In genomic region chr17:48363421-48363965, GRCm38 (mm10) we compare ENCODE assay signal across 21 mouse cellular contexts. TPM values are rescaled to one million over a fixed set of nuclear protein-coding genes. Genes with fewer than 3 reads are reported as not detected.
DNase-seq lines count a peak whose midpoint lies in the region; ATAC-seq and TF ChIP-seq lines count a peak whose summit lies in the region.
"Had no signal": no experiment of that assay in that cellular context is flagged by ENCODE, and none has a peak within 500 bp of the region (broad histone marks: within the 10 kb centered on the region; RNA-seq: fewer than 3 reads in every experiment).

No protein-coding gene starts in this region.

- no peak for DNase-seq in embryonic facial prominence, embryonic 14.5 days (ENCODE audit: low spot score)
- no peak for DNase-seq in embryonic facial prominence, embryonic 10.5 days (ENCODE audit: low spot score)
- DNase-seq in heart, adult 2 months: no peak
- DNase-seq in embryo, embryonic 10.5 days (ENCODE audit: low spot score): no peak
- DNase-seq: thymus, postnatal 14 days had no signal

- no peaks in the 10 kb centered on the region for H3K27me3 ChIP-seq in embryonic facial prominence, embryonic 14.5 days (replicated peaks; ENCODE audit: control insufficient read depth, insufficient read depth, low read length)
- H3K27me3 ChIP-seq in embryonic facial prominence, embryonic 10.5 days (replicated peaks; ENCODE audit: low read depth, poor library complexity, severe bottlenecking): no peaks in the 10 kb centered on the region
- H3K27me3 ChIP-seq in heart, embryonic 14.5 days (ENCODE audit: control insufficient read depth, insufficient read depth, low read length): no peaks in the 10 kb centered on the region
- H3K27me3 ChIP-seq in heart, adult 2 months (ENCODE audit: control insufficient read depth, insufficient read depth, low read length): no peaks in the 10 kb centered on the region
- no peaks in the 10 kb centered on the region for H3K27me3 ChIP-seq in megakaryocyte, embryonic 14.5 days (replicated peaks)
- H3K27me3 ChIP-seq: hindbrain, embryonic 15.5 days; midbrain, embryonic 15.5 days; neural tube, embryonic 12.5 days had no signal

- no peak for TF ChIP-seq CTCF in heart, adult 2 months (IDR thresholded peaks at IDR 0.05)

- H3K4me3 ChIP-seq in embryonic facial prominence, embryonic 14.5 days (ENCODE audit: low read depth, low read length): no peak overlapping the region
- no peak overlapping the region for H3K4me3 ChIP-seq in embryonic facial prominence, embryonic 10.5 days
- no peak overlapping the region for H3K4me3 ChIP-seq in heart, embryonic 14.5 days (ENCODE audit: control insufficient read depth in 1 of 2, insufficient read depth in 1 of 2, low read depth in 1 of 2, low read length in 2 of 2)
- no peak overlapping the region for H3K4me3 ChIP-seq in heart, adult 2 months
- peak overlapping the region; percentile 84 for H3K4me3 ChIP-seq in megakaryocyte, embryonic 14.5 days (replicated peaks)
- H3K4me3 ChIP-seq: hindbrain, embryonic 15.5 days; limb, embryonic 10.5 days; midbrain, embryonic 15.5 days; neural tube, embryonic 12.5 days had no signal

- no peaks in the 10 kb centered on the region for H3K36me3 ChIP-seq in embryonic facial prominence, embryonic 14.5 days (ENCODE audit: control insufficient read depth, insufficient read depth, low read length)
- no peaks in the 10 kb centered on the region for H3K36me3 ChIP-seq in embryonic facial prominence, embryonic 10.5 days (replicated peaks)
- H3K36me3 ChIP-seq in heart, embryonic 14.5 days (ENCODE audit: control insufficient read depth, insufficient read depth, low read length): no peaks in the 10 kb centered on the region
- no peaks in the 10 kb centered on the region for H3K36me3 ChIP-seq in heart, adult 2 months (ENCODE audit: control insufficient read depth, insufficient read depth, low read length)
- peaks cover 79% of the 10 kb centered on the region for H3K36me3 ChIP-seq in megakaryocyte, embryonic 14.5 days (replicated peaks; ENCODE audit: low read length)
- H3K36me3 ChIP-seq: hindbrain, embryonic 15.5 days; limb, embryonic 10.5 days; midbrain, embryonic 15.5 days; neural tube, embryonic 12.5 days had no signal

- peaks cover 4% of the 10 kb centered on the region; the same call in 1 of the 2 replicates for H3K4me1 ChIP-seq in embryonic facial prominence, embryonic 14.5 days (ENCODE audit: control insufficient read depth, insufficient read depth, low read length)
- 0 out of 2 replicates have a peak, but pooled peaks cover 3% of the 10 kb centered on the region for H3K4me1 ChIP-seq in embryonic facial prominence, embryonic 10.5 days
- H3K4me1 ChIP-seq in heart, embryonic 14.5 days (ENCODE audit: control insufficient read depth in 2 of 2, insufficient read depth in 2 of 2, low read length in 2 of 2): peaks cover 24 to 32% of the 10 kb centered on the region in 2 experiments
- H3K4me1 ChIP-seq in heart, adult 2 months (ENCODE audit: control insufficient read depth, insufficient read depth, low read length): no peaks in the 10 kb centered on the region
- H3K4me1 ChIP-seq in megakaryocyte, embryonic 14.5 days: peaks cover 96% of the 10 kb centered on the region
- H3K4me1 ChIP-seq: limb, embryonic 10.5 days; midbrain, embryonic 15.5 days; neural tube, embryonic 12.5 days had no signal

- no peaks in the 10 kb centered on the region for H3K9me3 ChIP-seq in embryonic facial prominence, embryonic 14.5 days (ENCODE audit: control insufficient read depth, low read length)
- no peaks in the 10 kb centered on the region for H3K9me3 ChIP-seq in embryonic facial prominence, embryonic 10.5 days
- no peaks in the 10 kb centered on the region for H3K9me3 ChIP-seq in heart, embryonic 14.5 days (ENCODE audit: control insufficient read depth, low read length)
- no peaks in the 10 kb centered on the region for H3K9me3 ChIP-seq in megakaryocyte, embryonic 14.5 days
- H3K9me3 ChIP-seq: hindbrain, embryonic 15.5 days; limb, embryonic 10.5 days; midbrain, embryonic 15.5 days; neural tube, embryonic 12.5 days had no signal

- H3K79me2 ChIP-seq in heart, adult 2 months (replicated peaks; ENCODE audit: control insufficient read depth, insufficient read depth, low read length): no peaks in the 10 kb centered on the region

- intact Hi-C loops in heart, adult 2 months (cut with DNase I): no loop called here

- TF ChIP-seq EP300 in heart, adult 2 months (IDR thresholded peaks at IDR 0.05; ENCODE audit: insufficient read depth, low read depth, low read length): no peak

- ATAC-seq in embryonic facial prominence, embryonic 14.5 days (ENCODE audit: low read depth): no peak
- no peak for ATAC-seq in heart, embryonic 14.5 days (ENCODE audit: insufficient number of reproducible peaks, insufficient read depth, low FRiP score, low read depth)
- ATAC-seq in megakaryocyte, adult 5-6 weeks (ENCODE audit: poor library complexity, severe bottlenecking): no peak
- ATAC-seq in megakaryocyte-erythroid progenitor cell, adult 5-6 weeks (replicated peaks; ENCODE audit: low FRiP score, low TSS enrichment, poor library complexity, severe bottlenecking): peak; percentile 26; the same call in 1 of the 2 replicates
- ATAC-seq: lung, postnatal 0 days; midbrain, embryonic 15.5 days had no signal

- H3K27ac ChIP-seq in embryonic facial prominence, embryonic 14.5 days (replicated peaks; ENCODE audit: low read depth, low read length): no peak overlapping the region
- no peak overlapping the region for H3K27ac ChIP-seq in embryonic facial prominence, embryonic 10.5 days (replicated peaks)
- H3K27ac ChIP-seq in heart, embryonic 14.5 days (replicated peaks in 1 of 2; ENCODE audit: control insufficient read depth in 1 of 2, insufficient read depth in 1 of 2, low read depth in 2 of 2, low read length in 2 of 2): peak overlapping the region in 1 of 2 experiments; percentile 68; a peak in 2 of 4 replicates
- H3K27ac ChIP-seq in heart, adult 2 months: no peak overlapping the region
- H3K27ac ChIP-seq: hindbrain, embryonic 15.5 days; limb, embryonic 10.5 days; midbrain, embryonic 15.5 days; neural tube, embryonic 12.5 days had no signal

- TF ChIP-seq POLR2A in heart, adult 2 months (IDR thresholded peaks at IDR 0.05; ENCODE audit: insufficient read depth, low read depth, low read length): no peak

- WGBS in embryonic facial prominence, embryonic 14.5 days: 57% methylated on average over 6 of the region's 6 CpGs
- 85% methylated on average over 6 of the region's 6 CpGs for WGBS in embryonic facial prominence, embryonic 10.5 days
- WGBS in heart, embryonic 14.5 days: 42% methylated on average over 6 of the region's 6 CpGs
- 55% methylated on average over 6 of the region's 6 CpGs for WGBS in heart, adult 2 months

- H3K9ac ChIP-seq in embryonic facial prominence, embryonic 14.5 days (ENCODE audit: low read depth, low read length): 0 out of 2 replicates have a peak overlapping the region, but pooled peaks have one; percentile 19
- H3K9ac ChIP-seq in heart, embryonic 14.5 days (ENCODE audit: low read length): no peak overlapping the region
- H3K9ac ChIP-seq in heart, adult 2 months (ENCODE audit: low read depth, low read length): no peak overlapping the region
- H3K9ac ChIP-seq: hindbrain, embryonic 15.5 days; midbrain, embryonic 15.5 days; neural tube, embryonic 12.5 days had no signal

- H3K4me2 ChIP-seq in embryonic facial prominence, embryonic 14.5 days (ENCODE audit: low read depth, low read length): no peak overlapping the region
- 0 out of 2 replicates have a peak overlapping the region, but pooled peaks have one; percentile 44 for H3K4me2 ChIP-seq in heart, embryonic 14.5 days (ENCODE audit: low read length)
- H3K4me2 ChIP-seq: hindbrain, embryonic 15.5 days; midbrain, embryonic 15.5 days; neural tube, embryonic 12.5 days had no signal

RNA-seq across cellular contexts. Expression of gene Treml1, which starts 3.8 kb away (rescaled TPM):
- 0.50 and 1.1 TPM in 2 replicates for polyA plus RNA-seq in embryonic facial prominence, embryonic 14.5 days (2014; fragmentation: Nextera tagmentation; extraction: Ambion mirVana)
- 1.0 and 2.2 TPM in 2 replicates for polyA plus RNA-seq in embryonic facial prominence, embryonic 10.5 days (2016; fragmentation: Nextera tagmentation; extraction: Ambion mirVana)
- 1.0 and 2.4 TPM in 2 replicates for polyA plus RNA-seq in heart, embryonic 14.5 days (2014; fragmentation: Nextera tagmentation; extraction: Ambion mirVana)
- total RNA-seq in heart, adult 2 months (2021): 1 to 10 TPM in 1 of 2 experiments, not detected in 1; 2.4 TPM
- 1.3 and 3.5 TPM in 2 replicates for polyA plus RNA-seq in heart, adult 2 months (2012; rRNA removed)
- 538 and 669 TPM in 2 replicates for polyA plus RNA-seq in megakaryocyte, embryonic 14.5 days (2012; ENCODE audit: insufficient read depth, low replicate concordance)
- 0.29 and 0.39 TPM in 2 replicates for total RNA-seq in megakaryocyte, adult 5-6 weeks (2015)
- total RNA-seq in megakaryocyte, adult 5-6 weeks (2017): 0.40 TPM in 1 of 2 replicates, not detected in the other
- total RNA-seq in megakaryocyte-erythroid progenitor cell, adult 5-6 weeks (2014; fragmentation: Nextera tagmentation): 1.0 and 1.7 TPM in 2 replicates
- 5.2 and 12.9 TPM in 2 replicates for total RNA-seq in megakaryocyte-erythroid progenitor cell, adult 5-6 weeks (2017)
- total RNA-seq: gastrocnemius, adult 8-10 months; liver, adult 2 months had no signal

RNA-seq across cellular contexts. Expression of gene Trem2, which starts 17.3 kb away (rescaled TPM):
- 5.4 and 6.6 TPM in 2 replicates for polyA plus RNA-seq in embryonic facial prominence, embryonic 14.5 days (2014; fragmentation: Nextera tagmentation; extraction: Ambion mirVana)
- polyA plus RNA-seq in embryonic facial prominence, embryonic 10.5 days (2016; fragmentation: Nextera tagmentation; extraction: Ambion mirVana): 0.59 and 2.5 TPM in 2 replicates
- polyA plus RNA-seq in heart, embryonic 14.5 days (2014; fragmentation: Nextera tagmentation; extraction: Ambion mirVana): 3.4 and 4.8 TPM in 2 replicates
- total RNA-seq in heart, adult 2 months (2021): 1 to 10 TPM; 1.4 to 1.5 TPM
- polyA plus RNA-seq in heart, adult 2 months (2012; rRNA removed): 3.3 and 3.5 TPM in 2 replicates
- 45.6 and 176 TPM in 2 replicates for polyA plus RNA-seq in megakaryocyte, embryonic 14.5 days (2012; ENCODE audit: insufficient read depth, low replicate concordance)
- 50.6 and 58.3 TPM in 2 replicates for total RNA-seq in megakaryocyte, adult 5-6 weeks (2015)
- total RNA-seq in megakaryocyte, adult 5-6 weeks (2017): 85.8 and 90.5 TPM in 2 replicates
- total RNA-seq in megakaryocyte-erythroid progenitor cell, adult 5-6 weeks (2014; fragmentation: Nextera tagmentation): not detected in 2 replicates
- 0.19 TPM in 1 of 2 replicates, not detected in the other for total RNA-seq in megakaryocyte-erythroid progenitor cell, adult 5-6 weeks (2017)
- total RNA-seq: common myeloid progenitor, adult 5-6 weeks; hematopoietic stem cell, adult 5-6 weeks had no signal

RNA-seq across cellular contexts. Expression of gene Nfya, which starts 46.2 kb away (rescaled TPM):
- 16.2 and 16.7 TPM in 2 replicates for polyA plus RNA-seq in embryonic facial prominence, embryonic 14.5 days (2014; fragmentation: Nextera tagmentation; extraction: Ambion mirVana)
- polyA plus RNA-seq in embryonic facial prominence, embryonic 10.5 days (2016; fragmentation: Nextera tagmentation; extraction: Ambion mirVana): 25.4 and 26.6 TPM in 2 replicates
- 13.5 and 16.2 TPM in 2 replicates for polyA plus RNA-seq in heart, embryonic 14.5 days (2014; fragmentation: Nextera tagmentation; extraction: Ambion mirVana)
- total RNA-seq in heart, adult 2 months (2021): 10 to 100 TPM; 14.7 to 21.2 TPM
- polyA plus RNA-seq in heart, adult 2 months (2012; rRNA removed): 33.1 and 41.9 TPM in 2 replicates
- polyA plus RNA-seq in megakaryocyte, embryonic 14.5 days (2012; ENCODE audit: insufficient read depth, low replicate concordance): 12.7 and 14.4 TPM in 2 replicates
- 83.3 and 85.2 TPM in 2 replicates for total RNA-seq in megakaryocyte, adult 5-6 weeks (2015)
- total RNA-seq in megakaryocyte, adult 5-6 weeks (2017): 32.8 and 47.1 TPM in 2 replicates
- total RNA-seq in megakaryocyte-erythroid progenitor cell, adult 5-6 weeks (2014; fragmentation: Nextera tagmentation): 89.3 and 113 TPM in 2 replicates
- 32.8 and 55.7 TPM in 2 replicates for total RNA-seq in megakaryocyte-erythroid progenitor cell, adult 5-6 weeks (2017)

RNA-seq across cellular contexts. Expression of gene Oard1, which starts 46.3 kb away (rescaled TPM):
- polyA plus RNA-seq in embryonic facial prominence, embryonic 14.5 days (2014; fragmentation: Nextera tagmentation; extraction: Ambion mirVana): 38.1 and 45.7 TPM in 2 replicates
- 87.8 and 89.5 TPM in 2 replicates for polyA plus RNA-seq in embryonic facial prominence, embryonic 10.5 days (2016; fragmentation: Nextera tagmentation; extraction: Ambion mirVana)
- 42.6 and 46.4 TPM in 2 replicates for polyA plus RNA-seq in heart, embryonic 14.5 days (2014; fragmentation: Nextera tagmentation; extraction: Ambion mirVana)
- total RNA-seq in heart, adult 2 months (2021): 10 to 100 TPM; 15.5 to 21.6 TPM
- polyA plus RNA-seq in heart, adult 2 months (2012; rRNA removed): 8.6 and 20.5 TPM in 2 replicates
- polyA plus RNA-seq in megakaryocyte, embryonic 14.5 days (2012; ENCODE audit: insufficient read depth, low replicate concordance): 4.4 and 14.6 TPM in 2 replicates
- total RNA-seq in megakaryocyte, adult 5-6 weeks (2015): 40.3 and 42.5 TPM in 2 replicates
- 52.8 and 53.3 TPM in 2 replicates for total RNA-seq in megakaryocyte, adult 5-6 weeks (2017)
- 56.0 and 61.4 TPM in 2 replicates for total RNA-seq in megakaryocyte-erythroid progenitor cell, adult 5-6 weeks (2014; fragmentation: Nextera tagmentation)
- 76.9 and 90.2 TPM in 2 replicates for total RNA-seq in megakaryocyte-erythroid progenitor cell, adult 5-6 weeks (2017)

RNA-seq across cellular contexts. Expression of gene B430306N03Rik, which starts 47.6 kb away (rescaled TPM):
- polyA plus RNA-seq in embryonic facial prominence, embryonic 14.5 days (2014; fragmentation: Nextera tagmentation; extraction: Ambion mirVana): 0.07 and 1.0 TPM in 2 replicates
- polyA plus RNA-seq in embryonic facial prominence, embryonic 10.5 days (2016; fragmentation: Nextera tagmentation; extraction: Ambion mirVana): not detected in 2 replicates
- polyA plus RNA-seq in heart, embryonic 14.5 days (2014; fragmentation: Nextera tagmentation; extraction: Ambion mirVana): 0.09 and 0.30 TPM in 2 replicates
- under 1 TPM; 0.14 to 0.57 TPM for total RNA-seq in heart, adult 2 months (2021)
- polyA plus RNA-seq in heart, adult 2 months (2012; rRNA removed): 0.35 and 0.55 TPM in 2 replicates
- 0.94 TPM in 1 of 2 replicates, not detected in the other for polyA plus RNA-seq in megakaryocyte, embryonic 14.5 days (2012; ENCODE audit: insufficient read depth, low replicate concordance)
- total RNA-seq in megakaryocyte, adult 5-6 weeks (2015): 68.9 and 78.4 TPM in 2 replicates
- total RNA-seq in megakaryocyte, adult 5-6 weeks (2017): 34.0 and 39.6 TPM in 2 replicates
- total RNA-seq in megakaryocyte-erythroid progenitor cell, adult 5-6 weeks (2014; fragmentation: Nextera tagmentation): 0.12 TPM in 1 of 2 replicates, not detected in the other
- total RNA-seq in megakaryocyte-erythroid progenitor cell, adult 5-6 weeks (2017): 0.28 TPM in 1 of 2 replicates, not detected in the other
- total RNA-seq: gastrocnemius, adult 8-10 months; layer of hippocampus, postnatal 14 days had no signal
- polyA plus RNA-seq: embryonic facial prominence, embryonic 11.5 days; forebrain, embryonic 11.5 days; limb, embryonic 10.5 days; neural tube, embryonic 12.5 days had no signal

Comparison
In these comparisons a context has a peak if more than half of its experiments do, and no peak if none do; other contexts are left out.
1. RNA of gene Treml1, which starts 3.8 kb away (polyA plus RNA-seq): 538 to 669 TPM in megakaryocyte, embryonic 14.5 days; 1.3 to 3.5 TPM in heart, adult 2 months, 1.0 to 2.2 TPM in embryonic facial prominence, embryonic 10.5 days, 0.50 to 1.1 TPM in embryonic facial prominence, embryonic 14.5 days and 1.0 to 2.4 TPM in heart, embryonic 14.5 days; every median in the first group is over 100 times any median in the second.